Mouse (Mus musculus) stomach, postnatal 0 days (tissue): Measurements from ENCODE around the gene E2f6. TPM values are rescaled to one million over a fixed set of nuclear protein-coding genes. Genes with fewer than 3 reads are reported as not detected.

Source experiments
- ATAC-seq: fragments of 200-750 bp; cut with Nextera tagmentation; 2 replicates; pipeline ENCODE4 v1.8.0; 2017; ENCODE audit not compliant: low FRiP score, low TSS enrichment
- DNase-seq: peaks from one replicate; pipeline ENCODE4 v3.0.0-alpha.2; 2016; ENCODE audit warnings: low spot score
- H3K27ac ChIP-seq: fragments of 300-500 bp; sonication (generic); replicated peaks from 2 replicates; pipeline ENCODE4 v1.5.1; 2014; ENCODE audit warnings: mild to moderate bottlenecking, control low read depth
- H3K27me3 ChIP-seq: fragments of 300-500 bp; sonication (generic); 2 replicates; pipeline ENCODE4 v1.6.1; 2014; ENCODE audit warnings: low read length; ENCODE audit not compliant: control insufficient read depth, insufficient read depth
- H3K36me3 ChIP-seq: fragments of 300-500 bp; sonication (generic); 2 replicates; pipeline ENCODE4 v1.6.1; 2014; ENCODE audit warnings: low read length, mixed read lengths; ENCODE audit not compliant: control insufficient read depth, insufficient read depth
- H3K4me1 ChIP-seq: fragments of 300-500 bp; sonication (generic); replicated peaks from 2 replicates; pipeline ENCODE4 v1.6.1; 2014; ENCODE audit warnings: antibody characterized with exemption; ENCODE audit not compliant: control insufficient read depth, insufficient read depth
- H3K4me2 ChIP-seq: fragments of 300-500 bp; sonication (generic); replicated peaks from 2 replicates; pipeline ENCODE4 v1.6.1; 2014; ENCODE audit warnings: low read depth, mild to moderate bottlenecking, control low read depth, moderate library complexity
- H3K4me3 ChIP-seq: fragments of 300-500 bp; sonication (generic); 2 replicates; pipeline ENCODE4 v1.5.1; 2014; ENCODE audit warnings: low read depth, low read length, control low read depth
- H3K9ac ChIP-seq: fragments of 300-500 bp; sonication (generic); 2 replicates; pipeline ENCODE4 v1.6.1; 2014; ENCODE audit warnings: mild to moderate bottlenecking, low read length, control low read depth, mixed read lengths
- H3K9me3 ChIP-seq: fragments of 300-500 bp; sonication (generic); 2 replicates; pipeline ENCODE4 v1.6.1; 2016; ENCODE audit warnings: low read length; ENCODE audit not compliant: control insufficient read depth
- CTCF ChIP-seq: IDR thresholded peaks from 2 replicates; pipeline ENCODE4 v1.5.1; 2016; ENCODE audit warnings: antibody characterized with exemption, low read depth, mild to moderate bottlenecking, moderate library complexity
- EP300 ChIP-seq: optimal IDR thresholded peaks from 2 replicates; pipeline ENCODE3; 2016; ENCODE audit warnings: antibody characterized with exemption
- WGBS: fragments of 180-500 bp; shearing (Covaris S2); extraction: QIAGEN DNeasy Blood & Tissue Kit; methylation state at CpG from one replicate; pipeline ENCODE4 v1.1.7; 2014; 5-methylcytosine and 5-hydroxymethylcytosine counted together
- microRNA-seq: library from miRNA; unstranded; fragments of <30 nt; microRNA quantifications from one replicate; pipeline ENCODE4, GENCODE M21; 2016
- polyA plus RNA-seq: library from polyadenylated mRNA; unstranded; fragments of >200 nt; fragmentation: Nextera tagmentation; extraction: Ambion mirVana; gene quantifications from 2 replicates; pipeline ENCODE4 v1.2.1, GENCODE M21; 2015

E2f6 gene
- polyA plus RNA-seq, 1 experiment from 2014 or later, result 12.7 TPM

GRCm38 (mm10) chr12:16886354-16886753, 75.6 kb downstream of the E2f6 start:
- Histone ChIP-seq H3K36me3 (no peaks in the 10 kb centered on the region), H3K4me3 (no peak overlapping the region), H3K4me1 (no peaks in the 10 kb centered on the region), H3K9ac (no peak overlapping the region), H3K4me2 (no peak overlapping the region), H3K27ac (no peak overlapping the region), H3K9me3 (no peaks in the 10 kb centered on the region), H3K27me3 (no peaks in the 10 kb centered on the region)
- WGBS, result 92% methylated on average over 6 of the region's 6 CpGs
- ATAC-seq (no peak), DNase-seq (no peak)
- TF ChIP-seq CTCF, result no peak
- no peak for TF ChIP-seq EP300

Small RNAs within 50 kb of the gene (microRNA-seq; reads per million reads assigned to microRNA genes)
- not detected for gene Gm44305

Other genes starting within 250 kb of the E2f6 start
- 1.6 and 1.8 TPM in 2 replicates for gene Lpin1, start 200.0 kb upstream of the E2f6 start, polyA plus RNA-seq
- gene Ntsr2, start 157.6 kb upstream of the E2f6 start, polyA plus RNA-seq, result not detected in 2 replicates
- 0.16 and 0.24 TPM in 2 replicates for gene Greb1, start 10.1 kb upstream of the E2f6 start, polyA plus RNA-seq
- 12.1 and 13.3 TPM in 2 replicates for gene Rock2, start 83.9 kb downstream of the E2f6 start, polyA plus RNA-seq
- 22.5 and 22.9 TPM in 2 replicates for gene Pqlc3, start 189.4 kb downstream of the E2f6 start, polyA plus RNA-seq
- 0.29 and 0.38 TPM in 2 replicates for gene 2410004P03Rik, start 200.8 kb downstream of the E2f6 start, polyA plus RNA-seq